Mouse (Mus musculus) myocyte (in vitro differentiated cells): ENCODE results near the gene Styx.

Experiments
- E2F4 ChIP-seq: IDR thresholded peaks from one replicate; pipeline ENCODE4 v1.6.1; 2011; ENCODE audit warnings: mild to moderate bottlenecking, control low read depth, moderate library complexity; ENCODE audit not compliant: insufficient read depth
- MAX ChIP-seq: IDR thresholded peaks from one replicate; pipeline ENCODE4 v1.6.1; 2011; ENCODE audit warnings: low read depth, mild to moderate bottlenecking, control low read depth
- MYOD1 ChIP-seq, 3 experiments: IDR thresholded peaks; one replicate each; pipeline ENCODE4 v1.6.1; 2011; ENCODE audit warnings: control low read depth in 2 of 3, low read depth in 2 of 3, mild to moderate bottlenecking in 2 of 3, moderate library complexity in 1 of 3; ENCODE audit not compliant: insufficient read length in 2 of 3, control insufficient read depth in 1 of 3
- MYOG ChIP-seq, 3 experiments: IDR thresholded peaks; one replicate each; pipeline ENCODE4 v1.6.1; 2011; ENCODE audit warnings: control low read depth in 2 of 3, low read depth in 2 of 3, mild to moderate bottlenecking in 2 of 3; ENCODE audit not compliant: insufficient read length in 2 of 3, control insufficient read depth in 1 of 3, insufficient read depth in 1 of 3
- POLR2A ChIP-seq: IDR thresholded peaks from one replicate; pipeline ENCODE4 v1.6.1; 2011; ENCODE audit warnings: low read depth, mild to moderate bottlenecking, control low read depth, moderate library complexity; ENCODE audit not compliant: insufficient read length
- POLR2AphosphoS2 ChIP-seq: IDR thresholded peaks from one replicate; pipeline ENCODE4 v1.6.1; 2011; ENCODE audit warnings: low read depth, control low read depth; ENCODE audit not compliant: insufficient read length
- SRF ChIP-seq: IDR thresholded peaks from one replicate; pipeline ENCODE4 v1.6.1; 2011; ENCODE audit warnings: low read depth; ENCODE audit not compliant: control insufficient read depth, insufficient read length
- TCF3 ChIP-seq: IDR thresholded peaks from one replicate; pipeline ENCODE4 v1.6.1; 2011; ENCODE audit warnings: low read depth, control low read depth; ENCODE audit not compliant: insufficient read length
- USF1 ChIP-seq: IDR thresholded peaks from one replicate; pipeline ENCODE4 v1.6.1; 2011; ENCODE audit warnings: low read depth, mild to moderate bottlenecking, control low read depth, moderate library complexity

GRCm38 (mm10) chr14:45416265-45416664, 65.4 kb downstream of the Styx start:
- no peak for TF ChIP-seq POLR2A
- no peak for TF ChIP-seq SRF
- TF ChIP-seq MYOG (IDR thresholded peaks at IDR 0.05; ENCODE audit: control insufficient read depth in 1 of 3, insufficient read depth in 1 of 3, insufficient read length in 2 of 3, low read depth in 2 of 3), result no peak
- no peak for TF ChIP-seq MYOD1 (IDR thresholded peaks at IDR 0.05; ENCODE audit: control insufficient read depth in 1 of 3, insufficient read length in 2 of 3, low read depth in 2 of 3)
- TF ChIP-seq TCF3, result no peak
- TF ChIP-seq MAX, result no peak
- TF ChIP-seq E2F4, result no peak
- no peak for TF ChIP-seq POLR2AphosphoS2
- TF ChIP-seq USF1, result no peak
